Mouse (Mus musculus) NIH3T3 (cell line): ENCODE results near the gene Tarbp1.

Experiments used
- DNase-seq: peaks from one replicate; pipeline ENCODE4 v3.0.0-alpha.2; 2012; ENCODE audit warnings: low read depth

Tarbp1 gene

DNA sequence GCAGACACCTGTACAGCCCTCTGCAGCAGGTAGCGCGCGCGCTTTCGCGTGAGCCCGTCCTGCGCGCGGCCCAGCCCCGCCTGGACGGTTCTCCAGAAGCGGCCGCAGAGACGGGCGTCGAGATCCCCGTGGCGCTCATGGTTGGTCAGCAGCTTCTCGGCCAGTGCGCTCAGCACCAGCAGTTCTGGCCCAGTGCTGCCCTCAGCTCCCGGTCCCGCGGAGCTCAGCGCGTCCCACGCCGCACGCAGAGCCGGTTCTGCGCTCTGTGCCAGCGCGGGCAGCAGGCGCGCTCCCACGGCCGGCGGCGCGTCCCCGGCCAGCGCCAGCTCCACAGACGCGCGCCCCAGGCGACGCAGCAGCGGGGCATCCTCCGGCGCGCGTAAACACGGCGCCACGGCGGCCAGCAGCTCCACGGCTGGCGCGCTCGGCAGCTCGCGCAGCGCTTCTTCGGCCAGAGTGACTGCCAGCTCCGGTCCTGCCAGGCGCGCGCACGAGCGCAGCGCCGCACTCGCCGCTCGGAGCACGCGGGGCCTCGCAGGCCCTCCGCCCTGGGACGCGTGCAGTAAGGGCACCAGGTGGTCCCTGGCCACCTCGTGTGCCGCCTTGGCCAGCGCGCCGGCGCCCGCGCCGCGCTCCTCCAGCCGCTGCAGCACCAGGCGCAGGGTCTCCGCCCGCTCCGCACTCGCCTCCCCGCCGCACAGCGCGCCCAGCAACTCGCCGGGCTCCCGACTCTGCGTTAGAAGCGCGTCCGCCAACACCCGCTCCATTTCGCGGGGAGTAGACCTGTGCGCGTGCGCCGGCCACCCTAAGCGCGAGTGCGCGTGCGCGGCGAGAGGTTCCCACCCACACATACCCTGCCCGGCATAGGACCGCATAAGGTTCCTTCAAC, at the start of gene Tarbp1:
Gene Tarbp1 (minus strand): TSS at position 767 of the 889 bp plus-strand sequence.
- DNase-seq: peak; percentile 94

GRCm38 (mm10) chr8:126524233-126524985, 49.5 kb upstream of the Tarbp1 start:
- peak; percentile 99 for DNase-seq

- peak; percentile 92 for DNase-seq
Observed at GRCm38 (mm10) chr8:126523060-126523574, 48.3 kb upstream of the Tarbp1 start.

DNA sequence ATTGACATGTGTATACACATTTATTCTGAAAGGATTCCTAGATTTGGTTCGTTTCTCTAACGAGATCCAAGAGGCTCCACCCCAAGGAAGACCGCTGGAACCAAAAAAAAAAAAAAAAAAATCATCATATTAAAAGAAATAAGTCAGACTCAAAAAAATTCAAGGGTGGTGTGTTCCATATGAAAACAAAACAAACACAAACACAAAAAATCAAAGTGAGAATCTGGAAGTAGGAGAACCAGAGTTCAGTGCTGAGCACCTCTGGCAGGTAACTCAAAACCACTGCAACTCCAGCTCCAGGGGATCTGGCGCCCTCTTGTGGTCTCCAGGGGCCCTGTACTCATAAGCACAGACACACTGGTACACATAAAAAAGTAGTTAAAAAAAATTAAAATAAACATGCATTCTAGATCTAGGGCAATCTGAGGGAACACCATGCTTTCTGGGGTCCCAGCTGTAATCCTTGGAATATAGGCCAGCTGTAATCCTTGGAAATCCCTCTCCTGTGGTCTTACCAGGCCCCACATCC, 44.6 kb upstream of the Tarbp1 start:
- no peak for DNase-seq

- peak; percentile 92 for DNase-seq
Observed at GRCm38 (mm10) chr8:126516620-126517577, 42.0 kb upstream of the Tarbp1 start.

GRCm38 (mm10) chr8:126514011-126514964, 39.4 kb upstream of the Tarbp1 start:
- no peak for DNase-seq

DNA sequence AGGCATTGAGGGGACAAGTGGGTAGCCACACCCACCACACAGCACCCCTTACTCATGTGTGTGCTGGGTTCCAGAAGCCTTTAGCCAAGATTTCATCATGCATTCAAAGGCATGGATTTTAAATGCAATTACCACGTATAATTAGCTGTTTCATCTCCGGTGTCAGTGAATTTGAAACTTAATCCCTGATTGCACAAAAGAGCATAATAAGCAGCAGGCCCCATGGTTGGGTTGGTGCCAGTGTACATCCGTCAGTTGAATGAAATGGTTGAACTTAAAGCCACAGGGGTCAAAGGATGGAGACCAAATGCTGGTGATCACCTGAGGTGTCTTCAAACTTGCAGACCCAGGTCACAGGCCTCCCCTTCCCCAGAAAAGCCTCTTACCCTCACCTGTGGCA, 36.0 kb upstream of the Tarbp1 start:
- DNase-seq: peak; percentile 35

DNA sequence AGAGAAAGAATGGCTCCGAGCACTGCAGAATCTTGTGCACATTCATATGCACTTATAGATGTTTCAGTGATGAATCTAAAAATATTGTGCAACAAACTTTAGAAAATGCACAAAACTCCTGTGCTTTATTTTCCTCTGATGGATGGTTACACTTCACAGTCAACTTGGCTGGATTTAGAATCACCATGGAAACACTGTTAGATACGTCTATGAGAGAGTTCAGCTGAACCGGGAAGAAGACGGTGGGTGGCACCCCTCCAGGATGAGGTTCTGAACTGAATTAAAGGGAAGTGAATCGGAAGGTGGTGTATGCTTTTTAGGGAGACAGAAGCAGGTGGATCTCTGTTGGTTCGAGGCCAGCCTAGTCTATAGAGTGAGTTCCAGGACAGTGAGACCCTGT, 34.8 kb upstream of the Tarbp1 start:
- peak; percentile 66 for DNase-seq

GRCm38 (mm10) chr8:126508871-126509586, 34.2 kb upstream of the Tarbp1 start:
- peak; percentile 75 for DNase-seq

- DNase-seq: no peak
Observed at GRCm38 (mm10) chr8:126508221-126508620, 33.4 kb upstream of the Tarbp1 start.

DNA sequence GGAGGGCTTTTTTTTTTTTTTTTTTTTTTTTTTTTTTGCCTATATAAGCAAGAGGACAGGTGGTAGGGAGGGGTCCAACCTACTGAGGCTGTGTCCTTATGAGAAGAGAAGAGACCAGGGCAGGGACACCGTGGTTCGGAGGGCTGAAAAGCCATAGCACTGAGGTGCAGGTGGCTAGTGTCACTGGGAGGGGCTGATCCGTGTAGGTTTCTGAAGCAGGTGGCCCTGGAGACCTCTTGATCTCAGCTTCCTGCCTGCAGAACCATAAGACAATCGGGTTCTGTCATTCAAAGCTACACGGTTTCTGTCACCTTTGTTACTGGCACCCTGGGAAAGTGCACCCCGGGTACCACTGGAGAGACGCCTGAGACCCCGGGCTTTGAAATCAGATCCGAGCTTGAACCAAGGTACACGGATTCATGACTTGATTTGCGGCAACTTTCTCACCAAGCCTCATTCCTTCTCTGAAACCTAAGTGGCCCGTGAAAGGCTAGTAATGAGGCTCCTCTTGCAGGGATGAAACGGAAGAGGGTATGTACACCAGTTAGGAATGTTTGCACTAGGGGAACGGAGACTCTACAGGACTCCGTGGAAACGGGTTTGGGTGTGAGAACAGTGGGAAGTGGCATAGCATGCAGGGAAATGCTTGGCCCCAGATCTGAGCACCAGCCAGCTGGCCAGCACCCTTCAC, 29.8 kb upstream of the Tarbp1 start:
- no peak for DNase-seq

DNA sequence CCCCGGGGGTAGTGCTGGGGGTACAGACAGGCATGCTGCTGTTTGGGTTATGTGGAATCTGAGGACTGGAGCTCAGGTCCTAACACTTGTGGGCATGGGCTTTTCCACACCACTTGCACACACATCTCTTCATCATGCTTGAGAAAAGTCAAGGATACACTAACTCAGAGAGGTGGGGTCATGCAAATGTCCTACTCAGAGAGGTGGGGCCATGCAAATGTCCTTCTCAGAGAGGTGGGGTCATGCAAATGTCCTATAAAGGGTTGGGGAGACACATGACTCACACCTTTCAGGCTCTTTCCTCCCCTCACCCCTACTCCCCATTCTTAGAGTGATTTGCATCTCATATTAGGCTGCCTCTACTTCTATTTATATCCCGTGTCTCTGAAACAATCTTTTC, 27.9 kb upstream of the Tarbp1 start:
- DNase-seq: no peak

GRCm38 (mm10) chr8:126499371-126499770, 24.5 kb upstream of the Tarbp1 start:
- DNase-seq: no peak

- DNase-seq: peak; percentile 40
Observed at GRCm38 (mm10) chr8:126498465-126498864, 23.6 kb upstream of the Tarbp1 start.

- peak; percentile 94 for DNase-seq
Observed at GRCm38 (mm10) chr8:126497541-126498428, 22.9 kb upstream of the Tarbp1 start.

- DNase-seq: no peak
Observed at GRCm38 (mm10) chr8:126496915-126497314, 22.1 kb upstream of the Tarbp1 start.

DNA sequence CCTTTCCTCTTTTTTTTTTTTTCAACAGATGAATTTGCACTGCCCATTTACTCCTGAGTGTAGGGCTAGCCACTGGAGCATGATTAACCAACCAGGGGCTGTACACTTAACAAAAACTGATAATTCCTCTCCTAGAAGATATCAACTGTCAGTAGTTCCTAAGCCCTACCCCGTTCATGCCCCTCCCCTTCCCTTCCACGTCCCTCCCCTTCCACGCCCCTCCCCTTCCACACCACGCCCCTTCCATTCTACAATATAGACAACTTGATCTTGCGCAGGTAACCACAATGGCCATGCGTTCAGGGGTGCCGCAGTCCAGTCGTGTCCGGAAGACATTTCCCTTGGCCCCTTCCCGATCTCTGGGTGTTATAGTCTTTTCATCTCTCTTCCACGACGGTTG, 20.6 kb upstream of the Tarbp1 start:
- no peak for DNase-seq
